Mouse (Mus musculus) thymus, adult 2 months (tissue): ENCODE results near the gene Tsks.

ENCODE experiments used
- CTCF ChIP-seq: fragments of 200-500 bp; IDR thresholded peaks from 2 replicates; pipeline ENCODE4 v1.5.1; 2012; ENCODE audit warnings: mild to moderate bottlenecking, control low read depth, low read length, moderate library complexity, borderline replicate concordance; ENCODE audit not compliant: control insufficient read depth, poor library complexity, insufficient read depth; ENCODE audit errors: extremely low read depth
- POLR2A ChIP-seq: fragments of 200-500 bp; IDR thresholded peaks from 2 replicates; pipeline ENCODE4 v1.6.1; 2012; ENCODE audit warnings: mild to moderate bottlenecking, low read length, control low read depth, moderate library complexity; ENCODE audit not compliant: control insufficient read depth, poor library complexity, insufficient read depth; ENCODE audit errors: extremely low read depth

DNA sequence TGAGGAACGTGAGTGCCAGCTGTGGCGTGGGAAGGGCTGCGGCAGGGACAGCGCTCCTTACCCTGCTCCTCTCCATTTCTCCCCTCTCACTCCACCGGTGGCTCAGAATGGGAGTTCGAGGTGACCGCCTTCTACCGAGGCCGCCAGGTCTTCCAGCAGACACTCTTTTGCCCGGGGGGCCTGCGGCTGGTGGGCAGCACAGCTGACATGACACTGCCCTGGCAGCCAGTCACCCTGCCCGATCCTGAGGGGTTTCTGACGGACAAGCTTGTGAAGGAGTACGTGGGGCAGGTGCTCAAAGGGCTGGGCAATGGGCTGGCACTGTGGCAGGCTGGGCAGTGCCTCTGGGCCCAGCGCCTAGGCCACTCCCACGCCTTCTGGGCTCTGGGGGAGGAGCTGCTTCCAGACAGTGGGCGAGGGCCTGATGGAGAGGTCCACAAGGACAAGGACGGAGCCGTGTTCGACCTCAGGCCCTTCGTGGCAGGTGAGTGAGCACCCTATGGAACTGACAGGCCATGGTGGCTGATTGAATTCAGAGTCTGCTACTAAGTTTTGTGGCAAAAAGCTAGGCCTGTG, 57.6 kb downstream of the Tsks start:
- TF ChIP-seq POLR2A, result no peak
- no peak; the same call in 1 of the 2 replicates for TF ChIP-seq CTCF
